Mouse (Mus musculus) left cerebral cortex, adult 8-10 months (tissue): ENCODE measurements around the gene Gm14434. TPM values are rescaled to one million over a fixed set of nuclear protein-coding genes. Genes with fewer than 3 reads are reported as not detected.
"Not testable (repeated sequence)": the region's sequence is repeated elsewhere in the genome, so short reads cannot be mapped to it uniquely, and the experiment has no call there.

Source experiments
- DNase-seq, 2 experiments: peaks; one replicate each; pipeline ENCODE4 v3.0.0; 2022; ENCODE audit warnings: low spot score in 2 of 2
- total RNA-seq, 4 experiments: library from RNA; stranded (reverse); gene quantifications; 2 replicates each; pipeline ENCODE4 v1.2.4; 2022

Gm14434 gene
- not detected for total RNA-seq

- DNase-seq = not testable (repeated sequence)
Observed at GRCm38 (mm10) chr2:176486683-176487082, at the start of gene Gm14434. Gm14434 (minus strand) TSS chr2:176486783.

GRCm38 (mm10) chr2:176520756-176521155, 34.2 kb upstream of the Gm14434 start, which contains the start of gene Zfp967:
Zfp967 (plus strand) TSS chr2:176521056.
- not testable (repeated sequence) for DNase-seq

- not testable (repeated sequence) for DNase-seq
Observed at GRCm38 (mm10) chr2:176423294-176423693, 63.3 kb downstream of the Gm14434 start, which contains the start of gene Gm14435. Gm14435 (plus strand) TSS chr2:176423594.

Other genes starting within 250 kb of the Gm14434 start
- gene Gm11009, start 167.3 kb downstream of the Gm14434 start, total RNA-seq = not detected
- gene Gm14435, start 63.2 kb downstream of the Gm14434 start, total RNA-seq = 10 to 100 TPM; 14.7 to 24.4 (median 16.6) TPM
- not detected for gene Zfp967, start 34.3 kb upstream of the Gm14434 start, total RNA-seq
- gene Gm14308, start 149.6 kb upstream of the Gm14434 start, total RNA-seq = 1 to 10 TPM; 4.9 to 9.2 (median 6.4) TPM
- 10 to 100 TPM in 3 of 4 experiments, 1 to 10 TPM in 1; 9.7 to 14.3 (median 11.9) TPM for gene Zfp973, start 183.7 kb upstream of the Gm14434 start, total RNA-seq
- 10 to 100 TPM; 26.3 to 32.2 (median 30.1) TPM for gene Gm14305, start 221.5 kb upstream of the Gm14434 start, total RNA-seq